Mouse (Mus musculus): ENCODE results near the gene Hs1bp3. TPM values are rescaled to one million over a fixed set of nuclear protein-coding genes. Genes with fewer than 3 reads are reported as not detected.

The Hs1bp3 gene
- polyA plus RNA-seq, 1 experiment from 2014 or later: 7.2 TPM

GRCm38 (mm10) chr12:8361866-8362265, 48.6 kb downstream of the Hs1bp3 start:
- no peaks in the 10 kb centered on the region for H3K9me3 ChIP-seq (ENCODE audit: control insufficient read depth, low read length)
- H3K4me1 ChIP-seq (ENCODE audit: control insufficient read depth, insufficient read depth, low read length): peaks cover 17% of the 10 kb centered on the region
- H3K36me3 ChIP-seq (ENCODE audit: control insufficient read depth, insufficient read depth, low read length): no peaks in the 10 kb centered on the region
- H3K27me3 ChIP-seq (ENCODE audit: control insufficient read depth, insufficient read depth, low read length): no peaks in the 10 kb centered on the region
- 78% methylated on average over 5 of the region's 5 CpGs for WGBS
- DNase-seq (ENCODE audit: low spot score, missing footprints) (peak; percentile 23), ATAC-seq (ENCODE audit: low FRiP score) (no peak)
- no peak overlapping the region for H3K9ac ChIP-seq (ENCODE audit: low read length)
- H3K4me2 ChIP-seq: no peak overlapping the region
- H3K4me3 ChIP-seq (ENCODE audit: low read depth, low read length): no peak overlapping the region
- H3K27ac ChIP-seq (ENCODE audit: low read depth, low read length): no peak overlapping the region

DNA sequence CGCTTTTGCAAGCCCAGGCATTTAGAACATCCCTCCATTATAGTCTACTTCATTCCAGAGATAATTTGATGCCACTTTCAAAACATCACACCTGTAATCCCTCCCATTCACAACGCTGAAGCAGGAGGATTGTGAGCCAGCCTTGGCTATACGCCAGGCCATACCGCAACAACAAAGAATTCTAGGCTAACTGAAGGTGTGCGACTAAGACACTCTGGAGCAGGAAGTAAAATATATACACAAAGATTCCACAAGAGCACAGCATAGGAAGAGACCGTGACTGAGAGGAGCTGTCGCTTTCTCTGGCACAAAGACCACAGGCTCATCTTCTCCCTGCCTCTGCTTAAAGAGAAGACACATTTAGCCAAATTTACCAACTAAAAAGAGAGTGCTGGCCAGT, 49.2 kb downstream of the Hs1bp3 start:
- H3K4me1 ChIP-seq (ENCODE audit: control insufficient read depth, insufficient read depth, low read length): peaks cover 17% of the 10 kb centered on the region
- H3K27ac ChIP-seq (ENCODE audit: low read depth, low read length): no peak overlapping the region
- ATAC-seq (ENCODE audit: low FRiP score): no peak
- no peak overlapping the region for H3K4me3 ChIP-seq (ENCODE audit: low read depth, low read length)
- peak; percentile 61 for DNase-seq (ENCODE audit: low spot score, missing footprints)
- 86% methylated on average over 7 of the region's 7 CpGs for WGBS
- no peaks in the 10 kb centered on the region for H3K27me3 ChIP-seq (ENCODE audit: control insufficient read depth, insufficient read depth, low read length)
- H3K36me3 ChIP-seq (ENCODE audit: control insufficient read depth, insufficient read depth, low read length): no peaks in the 10 kb centered on the region
- no peak overlapping the region for H3K9ac ChIP-seq (ENCODE audit: low read length)
- H3K4me2 ChIP-seq: no peak overlapping the region
- H3K9me3 ChIP-seq (ENCODE audit: control insufficient read depth, low read length): no peaks in the 10 kb centered on the region

- Histone ChIP-seq H3K36me3 (ENCODE audit: control insufficient read depth, insufficient read depth, low read length) (no peaks in the 10 kb centered on the region), H3K27ac (ENCODE audit: low read depth, low read length) (peak overlapping the region; percentile 61; the same call in 1 of the 2 replicates), H3K27me3 (ENCODE audit: control insufficient read depth, insufficient read depth, low read length) (no peaks in the 10 kb centered on the region), H3K4me2 (no peak overlapping the region), H3K9ac (ENCODE audit: low read length) (no peak overlapping the region), H3K4me3 (ENCODE audit: low read depth, low read length) (no peak overlapping the region), H3K4me1 (ENCODE audit: control insufficient read depth, insufficient read depth, low read length) (peaks cover 14% of the 10 kb centered on the region), H3K9me3 (ENCODE audit: control insufficient read depth, low read length) (no peaks in the 10 kb centered on the region)
- ATAC-seq (ENCODE audit: low FRiP score) (peak; percentile 96), DNase-seq (ENCODE audit: low spot score, missing footprints) (peak; percentile 95)
- WGBS: 9% methylated on average over 6 of the region's 6 CpGs
Observed at GRCm38 (mm10) chr12:8364321-8364838, 51.1 kb downstream of the Hs1bp3 start.

DNA sequence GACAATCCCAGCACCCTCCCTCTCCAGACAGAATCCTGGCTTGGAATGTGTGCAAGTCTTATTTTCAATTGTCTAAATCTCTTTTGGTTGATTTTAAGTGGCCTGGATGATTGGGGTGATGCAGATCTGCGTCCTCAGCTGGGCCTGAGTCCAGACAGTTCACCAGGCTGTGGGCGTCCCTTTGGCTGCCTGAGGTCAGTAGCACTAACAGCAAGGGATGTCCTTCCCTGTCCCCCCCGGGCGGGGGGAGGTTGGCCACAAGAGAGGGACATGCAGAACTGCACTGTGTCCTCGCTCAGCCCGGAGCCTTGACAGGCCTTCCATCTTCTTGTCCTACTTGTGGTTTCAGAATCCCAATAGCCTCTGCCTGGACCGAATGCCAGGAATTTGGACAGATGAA, 52.1 kb downstream of the Hs1bp3 start:
- no peak overlapping the region for H3K4me2 ChIP-seq
- ATAC-seq (ENCODE audit: low FRiP score): no peak
- no peaks in the 10 kb centered on the region for H3K36me3 ChIP-seq (ENCODE audit: control insufficient read depth, insufficient read depth, low read length)
- peaks cover 14% of the 10 kb centered on the region for H3K4me1 ChIP-seq (ENCODE audit: control insufficient read depth, insufficient read depth, low read length)
- H3K9me3 ChIP-seq (ENCODE audit: control insufficient read depth, low read length): no peaks in the 10 kb centered on the region
- no peak overlapping the region for H3K9ac ChIP-seq (ENCODE audit: low read length)
- 57% methylated on average over 7 of the region's 7 CpGs for WGBS
- no peak overlapping the region for H3K27ac ChIP-seq (ENCODE audit: low read depth, low read length)
- H3K27me3 ChIP-seq (ENCODE audit: control insufficient read depth, insufficient read depth, low read length): no peaks in the 10 kb centered on the region
- H3K4me3 ChIP-seq (ENCODE audit: low read depth, low read length): no peak overlapping the region
- peak; percentile 82 for DNase-seq (ENCODE audit: low spot score, missing footprints)

DNA sequence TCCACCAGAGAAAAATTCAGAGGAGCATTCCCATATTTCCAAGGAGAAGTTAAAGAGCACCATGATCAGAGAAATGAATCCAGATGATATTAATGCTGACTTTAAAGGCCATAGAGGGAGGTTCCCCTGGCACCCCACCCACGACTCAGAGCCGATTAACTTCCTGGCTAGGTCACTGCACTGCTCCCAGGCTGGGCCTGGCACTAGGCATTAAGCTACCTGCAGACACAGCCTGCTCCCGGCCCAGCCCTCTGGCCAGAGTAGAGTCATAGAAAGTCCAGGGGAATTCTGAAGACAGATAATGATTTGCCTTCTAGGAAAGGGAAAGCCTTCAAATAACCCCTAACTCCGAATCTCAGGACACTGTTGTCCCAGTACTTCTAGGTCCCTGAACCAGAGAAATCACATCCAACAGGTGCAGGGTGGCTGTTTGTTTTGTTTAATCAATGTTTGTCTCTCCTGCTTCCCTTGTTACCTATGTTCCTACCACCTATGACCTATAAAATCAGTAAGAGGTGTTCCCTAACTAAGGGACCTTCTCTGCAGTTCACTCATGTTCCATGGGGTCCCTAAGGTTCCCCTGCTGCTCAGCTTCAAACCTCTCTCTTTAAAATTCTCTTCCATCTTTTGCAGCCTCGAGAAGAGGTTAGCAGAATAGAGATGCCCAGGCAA, 52.8 kb downstream of the Hs1bp3 start:
- DNase-seq (ENCODE audit: low spot score, missing footprints): peak; percentile 80
- no peak overlapping the region for H3K4me3 ChIP-seq (ENCODE audit: low read depth, low read length)
- H3K4me2 ChIP-seq: no peak overlapping the region
- no peaks in the 10 kb centered on the region for H3K36me3 ChIP-seq (ENCODE audit: control insufficient read depth, insufficient read depth, low read length)
- H3K27ac ChIP-seq (ENCODE audit: low read depth, low read length): no peak overlapping the region
- 74% methylated on average over 5 of the region's 5 CpGs for WGBS
- H3K27me3 ChIP-seq (ENCODE audit: control insufficient read depth, insufficient read depth, low read length): no peaks in the 10 kb centered on the region
- H3K9ac ChIP-seq (ENCODE audit: low read length): no peak overlapping the region
- ATAC-seq (ENCODE audit: low FRiP score): no peak
- H3K9me3 ChIP-seq (ENCODE audit: control insufficient read depth, low read length): no peaks in the 10 kb centered on the region
- peaks cover 14% of the 10 kb centered on the region for H3K4me1 ChIP-seq (ENCODE audit: control insufficient read depth, insufficient read depth, low read length)

DNA sequence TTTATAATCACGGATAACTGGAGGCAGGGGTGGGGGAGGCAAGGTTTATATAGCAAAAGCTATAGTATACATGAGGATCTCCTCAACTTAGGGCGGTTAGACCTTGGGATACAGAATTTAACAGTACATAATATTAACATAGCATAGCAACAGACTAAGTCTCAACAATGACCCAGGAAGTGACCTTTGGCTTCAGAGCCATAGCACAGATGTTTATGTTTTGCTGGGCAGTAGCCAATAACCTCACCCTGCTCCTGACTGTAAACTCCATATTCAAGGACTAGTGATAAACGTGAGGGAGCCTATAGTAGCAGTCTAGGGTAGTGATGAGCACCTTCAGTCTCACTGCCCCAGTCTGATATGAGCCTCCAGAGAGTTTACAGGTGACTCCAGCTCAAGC, 53.5 kb downstream of the Hs1bp3 start:
- Histone ChIP-seq H3K4me3 (ENCODE audit: low read depth, low read length) (no peak overlapping the region), H3K27ac (ENCODE audit: low read depth, low read length) (no peak overlapping the region), H3K4me1 (ENCODE audit: control insufficient read depth, insufficient read depth, low read length) (peaks cover 14% of the 10 kb centered on the region), H3K27me3 (ENCODE audit: control insufficient read depth, insufficient read depth, low read length) (no peaks in the 10 kb centered on the region), H3K9me3 (ENCODE audit: control insufficient read depth, low read length) (no peaks in the 10 kb centered on the region), H3K36me3 (ENCODE audit: control insufficient read depth, insufficient read depth, low read length) (no peaks in the 10 kb centered on the region), H3K9ac (ENCODE audit: low read length) (no peak overlapping the region), H3K4me2 (no peak overlapping the region)
- ATAC-seq (ENCODE audit: low FRiP score): no peak
- 78% methylated on average over 3 of the region's 3 CpGs for WGBS
- no peak for DNase-seq (ENCODE audit: low spot score, missing footprints)

- 87% methylated on average over 5 of the region's 5 CpGs for WGBS
- no peak overlapping the region for H3K27ac ChIP-seq (ENCODE audit: low read depth, low read length)
- H3K9me3 ChIP-seq (ENCODE audit: control insufficient read depth, low read length): no peaks in the 10 kb centered on the region
- DNase-seq (ENCODE audit: low spot score, missing footprints) (peak; percentile 65), ATAC-seq (ENCODE audit: low FRiP score) (no peak)
- no peaks in the 10 kb centered on the region for H3K27me3 ChIP-seq (ENCODE audit: control insufficient read depth, insufficient read depth, low read length)
- no peaks in the 10 kb centered on the region for H3K36me3 ChIP-seq (ENCODE audit: control insufficient read depth, insufficient read depth, low read length)
- no peaks in the 10 kb centered on the region for H3K4me1 ChIP-seq (ENCODE audit: control insufficient read depth, insufficient read depth, low read length)
- H3K4me2 ChIP-seq: no peak overlapping the region
- H3K9ac ChIP-seq (ENCODE audit: low read length): no peak overlapping the region
- no peak overlapping the region for H3K4me3 ChIP-seq (ENCODE audit: low read depth, low read length)
Observed at GRCm38 (mm10) chr12:8371746-8372510, 58.7 kb downstream of the Hs1bp3 start.

GRCm38 (mm10) chr12:8372511-8373180, 59.4 kb downstream of the Hs1bp3 start:
- 84% methylated on average over 7 of the region's 7 CpGs for WGBS
- Histone ChIP-seq H3K4me2 (no peak overlapping the region), H3K4me3 (ENCODE audit: low read depth, low read length) (no peak overlapping the region), H3K4me1 (ENCODE audit: control insufficient read depth, insufficient read depth, low read length) (no peaks in the 10 kb centered on the region), H3K36me3 (ENCODE audit: control insufficient read depth, insufficient read depth, low read length) (no peaks in the 10 kb centered on the region), H3K9me3 (ENCODE audit: control insufficient read depth, low read length) (no peaks in the 10 kb centered on the region), H3K27ac (ENCODE audit: low read depth, low read length) (no peak overlapping the region), H3K27me3 (ENCODE audit: control insufficient read depth, insufficient read depth, low read length) (no peaks in the 10 kb centered on the region), H3K9ac (ENCODE audit: low read length) (no peak overlapping the region)
- ATAC-seq (ENCODE audit: low FRiP score): no peak
- DNase-seq (ENCODE audit: low spot score, missing footprints): peak; percentile 53

DNA sequence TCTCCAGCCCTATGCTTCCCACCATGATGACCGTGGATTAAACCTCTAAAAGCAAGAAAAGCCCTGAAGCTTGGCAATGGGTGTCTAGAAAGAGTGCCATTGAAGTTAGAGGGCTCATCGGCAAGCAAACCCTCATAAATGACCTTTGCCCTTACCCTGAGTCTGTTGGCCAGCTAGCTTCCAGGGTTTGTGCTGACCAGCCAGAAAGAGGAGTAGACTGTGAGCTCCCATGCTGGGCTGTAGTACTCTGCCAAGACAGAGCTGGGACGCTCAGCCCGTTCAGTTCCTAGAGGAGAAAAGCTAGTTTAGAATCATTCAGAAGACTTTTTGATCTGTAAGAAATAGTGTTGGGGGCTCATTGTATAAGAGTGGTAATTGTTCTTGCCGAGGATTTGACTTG, 60.5 kb downstream of the Hs1bp3 start:
- H3K4me2 ChIP-seq: no peak overlapping the region
- ATAC-seq (ENCODE audit: low FRiP score) (no peak), DNase-seq (ENCODE audit: low spot score, missing footprints) (peak; percentile 61)
- H3K4me1 ChIP-seq (ENCODE audit: control insufficient read depth, insufficient read depth, low read length): no peaks in the 10 kb centered on the region
- H3K36me3 ChIP-seq (ENCODE audit: control insufficient read depth, insufficient read depth, low read length): no peaks in the 10 kb centered on the region
- 82% methylated on average over 5 of the region's 5 CpGs for WGBS
- H3K27ac ChIP-seq (ENCODE audit: low read depth, low read length): no peak overlapping the region
- no peaks in the 10 kb centered on the region for H3K9me3 ChIP-seq (ENCODE audit: control insufficient read depth, low read length)
- H3K4me3 ChIP-seq (ENCODE audit: low read depth, low read length): no peak overlapping the region
- H3K9ac ChIP-seq (ENCODE audit: low read length): no peak overlapping the region
- no peaks in the 10 kb centered on the region for H3K27me3 ChIP-seq (ENCODE audit: control insufficient read depth, insufficient read depth, low read length)

Data from midbrain, embryonic 11.5 days (tissue).